Mouse (Mus musculus) midbrain, embryonic 13.5 days (tissue): ENCODE data around the gene Acot4. TPM values are rescaled to one million over a fixed set of nuclear protein-coding genes. Genes with fewer than 3 reads are reported as not detected.
"Not testable (repeated sequence)": the region's sequence is repeated elsewhere in the genome, so short reads cannot be mapped to it uniquely, and the experiment has no call there.

ENCODE experiments used
- ATAC-seq: fragments of 200-750 bp; cut with Nextera tagmentation; 2 replicates; pipeline ENCODE4 v1.8.0; 2017; ENCODE audit warnings: mild to moderate bottlenecking, moderate TSS enrichment, moderate library complexity
- H3K27ac ChIP-seq: fragments of 300-500 bp; sonication (generic); 2 replicates; pipeline ENCODE4 v1.5.1; 2015; ENCODE audit warnings: inconsistent platforms, mild to moderate bottlenecking, moderate library complexity
- H3K27me3 ChIP-seq: fragments of 300-500 bp; sonication (generic); 2 replicates; pipeline ENCODE4 v1.6.1; 2015; ENCODE audit warnings: mild to moderate bottlenecking, inconsistent platforms
- H3K36me3 ChIP-seq: fragments of 300-500 bp; sonication (generic); 2 replicates; pipeline ENCODE4 v1.6.1; 2015; ENCODE audit warnings: mild to moderate bottlenecking, inconsistent platforms
- H3K4me1 ChIP-seq: fragments of 300-500 bp; sonication (generic); replicated peaks from 2 replicates; pipeline ENCODE4 v1.6.1; 2015; ENCODE audit warnings: inconsistent platforms
- H3K4me2 ChIP-seq: fragments of 300-500 bp; sonication (generic); replicated peaks from 2 replicates; pipeline ENCODE4 v1.6.1; 2015; ENCODE audit warnings: moderate library complexity, mild to moderate bottlenecking, inconsistent platforms
- H3K4me3 ChIP-seq: fragments of 300-500 bp; sonication (generic); replicated peaks from 2 replicates; pipeline ENCODE4 v1.5.1; 2015; ENCODE audit warnings: mild to moderate bottlenecking, inconsistent platforms
- H3K9ac ChIP-seq: fragments of 300-500 bp; sonication (generic); replicated peaks from 2 replicates; pipeline ENCODE4 v1.6.1; 2015; ENCODE audit warnings: mild to moderate bottlenecking, inconsistent platforms
- H3K9me3 ChIP-seq: fragments of 300-500 bp; sonication (generic); 2 replicates; pipeline ENCODE4 v1.6.1; 2016; ENCODE audit warnings: mild to moderate bottlenecking, inconsistent platforms
- WGBS: fragments of 180-500 bp; shearing (Covaris S2); methylation state at CpG from one replicate; pipeline ENCODE4 v1.1.7; 2015; 5-methylcytosine and 5-hydroxymethylcytosine counted together
- polyA plus RNA-seq: library from polyadenylated mRNA; unstranded; fragments of >200 nt; fragmentation: Nextera tagmentation; extraction: Ambion mirVana; gene quantifications from 2 replicates; pipeline ENCODE4 v1.2.1, GENCODE M21; 2015

Gene Acot4
- 0.05 and 0.09 TPM in 2 replicates for polyA plus RNA-seq

DNA sequence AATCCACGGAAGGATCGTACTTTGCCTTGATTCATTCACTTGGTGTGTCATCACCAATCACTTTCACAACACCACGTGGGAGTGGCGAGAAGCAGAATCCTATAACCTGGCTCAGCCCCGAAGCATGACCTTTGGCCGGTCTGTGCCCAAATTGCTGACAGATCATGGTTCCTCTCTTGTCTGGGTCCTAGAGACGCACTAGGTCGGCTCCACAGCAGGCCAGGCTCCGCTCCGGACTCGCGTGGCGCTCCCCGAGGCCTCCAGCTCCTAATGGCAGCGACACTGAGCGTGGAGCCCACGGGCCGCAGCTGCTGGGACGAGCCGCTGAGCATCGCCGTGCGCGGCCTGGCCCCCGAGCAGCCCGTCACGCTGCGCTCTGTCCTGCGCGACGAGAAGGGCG lies at the start of gene Acot4:
Gene Acot4 (plus strand): TSS at position 139 of the 400 bp plus-strand sequence.
- H3K27ac ChIP-seq, H3K36me3 ChIP-seq, H3K27me3 ChIP-seq, H3K4me1 ChIP-seq: not testable (repeated sequence)
- peak within 1 kb of the TSS; percentile 60 for H3K4me2 ChIP-seq
- H3K9me3 ChIP-seq = 0 out of 2 replicates have a peak, but pooled peaks cover 17% of the 10 kb centered on the region
- 17% methylated on average over 17 of the region's 32 CpGs for WGBS
- ATAC-seq = peak; percentile 37; the same call in 1 of the 2 replicates
- H3K9ac ChIP-seq = peak within 1 kb of the TSS; percentile 52
- peak within 1 kb of the TSS; percentile 44 for H3K4me3 ChIP-seq

DNA sequence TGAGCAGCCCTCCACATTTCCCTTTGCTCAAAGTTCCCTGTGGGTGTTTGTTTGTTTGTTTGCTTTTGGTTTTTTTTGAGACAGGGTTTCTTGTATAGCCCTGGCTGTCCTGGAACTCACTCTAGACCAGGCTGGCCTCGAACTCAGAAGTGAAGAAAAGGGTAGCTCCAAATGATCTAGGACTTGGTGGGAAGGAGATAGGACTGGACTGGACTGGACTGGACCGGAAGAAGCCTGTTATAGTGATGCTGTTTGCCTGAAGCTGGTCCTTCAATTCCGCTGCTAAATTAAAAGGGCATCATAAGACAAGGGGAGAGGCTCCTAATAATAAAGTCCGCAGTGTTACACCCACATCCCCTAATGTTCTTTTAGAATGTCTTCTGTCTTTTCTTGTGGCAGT lies 49.7 kb upstream of the Acot4 start:
- Histone ChIP-seq H3K9me3 (no peaks in the 10 kb centered on the region), H3K27me3 (no peaks in the 10 kb centered on the region), H3K4me2 (peak overlapping the region; percentile 63), H3K9ac (peak overlapping the region; percentile 76), H3K27ac (peak overlapping the region; percentile 93), H3K4me1 (peaks cover 9% of the 10 kb centered on the region), H3K4me3 (peak overlapping the region; percentile 61), H3K36me3 (peaks cover 4% of the 10 kb centered on the region; the same call in 1 of the 2 replicates)
- WGBS = 75% methylated on average over 4 of the region's 4 CpGs
- ATAC-seq = peak; percentile 37

DNA sequence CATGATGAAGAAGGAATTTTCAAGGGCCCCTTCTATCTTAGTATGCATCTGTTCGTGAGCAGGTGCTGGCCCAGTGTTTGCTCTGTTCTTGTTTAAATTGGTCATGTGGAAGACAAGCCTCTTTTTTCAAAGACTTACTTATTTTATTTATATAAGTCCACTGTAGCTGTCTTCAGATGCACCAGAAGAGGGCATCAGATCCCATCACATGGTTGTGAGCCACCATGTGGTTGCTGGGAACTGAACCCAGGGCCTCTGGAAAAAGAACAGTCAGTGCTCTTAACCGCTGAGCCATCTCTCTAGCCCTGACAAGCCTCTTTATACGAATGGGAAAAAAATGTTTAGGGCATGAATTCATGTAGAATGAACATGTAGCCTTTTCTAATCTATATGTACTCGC lies 48.8 kb upstream of the Acot4 start:
- H3K27me3 ChIP-seq = no peaks in the 10 kb centered on the region
- H3K4me2 ChIP-seq = no peak overlapping the region
- H3K4me3 ChIP-seq = no peak overlapping the region
- peaks cover 5% of the 10 kb centered on the region; the same call in 1 of the 2 replicates for H3K36me3 ChIP-seq
- no peak overlapping the region for H3K27ac ChIP-seq
- 97% methylated on average over 4 of the region's 4 CpGs for WGBS
- peaks cover 9% of the 10 kb centered on the region for H3K4me1 ChIP-seq
- no peaks in the 10 kb centered on the region for H3K9me3 ChIP-seq
- no peak for ATAC-seq
- no peak overlapping the region for H3K9ac ChIP-seq

DNA sequence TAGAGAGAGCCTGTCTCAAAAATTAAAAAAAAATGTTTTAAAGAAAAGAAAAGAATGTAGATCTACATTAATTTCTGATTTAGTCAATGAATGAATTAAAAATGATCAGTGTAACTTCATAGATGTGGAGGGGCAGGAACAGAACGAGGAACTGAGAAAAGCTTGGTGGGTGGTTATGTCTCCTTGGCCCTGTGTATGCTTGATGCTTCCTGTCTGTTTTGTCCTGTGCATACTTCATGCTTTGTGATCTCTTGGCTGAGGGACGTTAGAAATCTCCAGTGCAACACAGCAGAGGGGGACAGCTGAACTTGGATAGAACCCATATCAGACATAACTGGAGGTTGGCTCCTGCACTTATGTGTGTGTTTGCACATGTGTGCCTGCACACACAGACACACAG lies 41.0 kb upstream of the Acot4 start:
- 78% methylated on average over 2 of the region's 2 CpGs for WGBS
- H3K4me1 ChIP-seq = no peaks in the 10 kb centered on the region
- H3K36me3 ChIP-seq = peaks cover 5% of the 10 kb centered on the region; the same call in 1 of the 2 replicates
- H3K9ac ChIP-seq = no peak overlapping the region
- H3K27me3 ChIP-seq = no peaks in the 10 kb centered on the region
- ATAC-seq = no peak
- H3K9me3 ChIP-seq = 0 out of 2 replicates have a peak, but pooled peaks cover 9% of the 10 kb centered on the region
- H3K4me3 ChIP-seq = no peak overlapping the region
- no peak overlapping the region for H3K27ac ChIP-seq
- no peak overlapping the region for H3K4me2 ChIP-seq

- Histone ChIP-seq H3K36me3 (peaks cover under 1% of the 10 kb centered on the region; the same call in 1 of the 2 replicates), H3K4me1 (no peaks in the 10 kb centered on the region), H3K9ac (no peak overlapping the region), H3K4me2 (no peak overlapping the region), H3K4me3 (no peak overlapping the region), H3K9me3 (peaks cover 15% of the 10 kb centered on the region; the same call in 1 of the 2 replicates), H3K27me3 (no peaks in the 10 kb centered on the region), H3K27ac (no peak overlapping the region)
- 66% methylated on average over 11 of the region's 11 CpGs for WGBS
- ATAC-seq = no peak
Measured at GRCm38 (mm10) chr12:83998341-83999107, 39.7 kb upstream of the Acot4 start.

GRCm38 (mm10) chr12:83999237-83999636 lies 38.9 kb upstream of the Acot4 start:
- ATAC-seq, H3K4me1 ChIP-seq, H3K36me3 ChIP-seq, H3K27me3 ChIP-seq, H3K4me2 ChIP-seq, H3K27ac ChIP-seq, H3K9ac ChIP-seq, H3K4me3 ChIP-seq: not testable (repeated sequence)
- H3K9me3 ChIP-seq = peaks cover 15% of the 10 kb centered on the region; the same call in 1 of the 2 replicates
- WGBS = 82% methylated on average over 8 of the region's 8 CpGs

GRCm38 (mm10) chr12:84000418-84000817 lies 37.8 kb upstream of the Acot4 start:
- no peak for ATAC-seq
- H3K27me3 ChIP-seq = no peaks in the 10 kb centered on the region
- no peaks in the 10 kb centered on the region for H3K36me3 ChIP-seq
- H3K9me3 ChIP-seq = peaks cover 15% of the 10 kb centered on the region; the same call in 1 of the 2 replicates
- no peak overlapping the region for H3K27ac ChIP-seq
- no peak overlapping the region for H3K4me2 ChIP-seq
- H3K4me3 ChIP-seq = no peak overlapping the region
- H3K9ac ChIP-seq = no peak overlapping the region
- 86% methylated on average over 3 of the region's 3 CpGs for WGBS
- no peaks in the 10 kb centered on the region for H3K4me1 ChIP-seq

- Histone ChIP-seq H3K4me1 (peaks cover 7% of the 10 kb centered on the region), H3K9ac (no peak overlapping the region), H3K9me3 (peaks cover 12% of the 10 kb centered on the region; the same call in 1 of the 2 replicates), H3K4me2 (no peak overlapping the region), H3K27me3 (no peaks in the 10 kb centered on the region), H3K36me3 (no peaks in the 10 kb centered on the region), H3K4me3 (no peak overlapping the region), H3K27ac (no peak overlapping the region)
- no peak for ATAC-seq
- 86% methylated on average over 1 of the region's 1 CpGs for WGBS
Measured at GRCm38 (mm10) chr12:84003866-84004265, 34.3 kb upstream of the Acot4 start.

DNA sequence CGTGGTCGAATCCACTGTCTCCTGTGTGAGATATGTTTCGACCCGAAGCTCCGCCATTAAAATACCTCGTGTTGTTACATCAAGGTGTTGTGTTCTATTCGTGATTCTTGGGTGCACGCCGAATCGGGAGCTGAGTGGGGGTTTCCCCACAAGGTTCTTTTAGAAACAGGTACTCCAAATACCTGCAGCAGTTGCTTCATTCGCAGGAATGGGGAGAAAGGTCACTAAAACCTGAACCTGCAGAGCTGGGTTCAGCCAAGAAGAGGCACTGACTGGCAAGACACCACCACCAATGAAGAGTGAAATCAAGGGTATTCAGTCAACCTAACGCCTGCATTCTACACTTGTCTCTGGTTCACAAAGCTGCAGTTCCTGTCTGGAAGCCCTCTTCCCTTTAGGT lies 29.9 kb upstream of the Acot4 start:
- peak overlapping the region; percentile 59; the same call in 1 of the 2 replicates for H3K4me2 ChIP-seq
- H3K4me1 ChIP-seq = peaks cover 36% of the 10 kb centered on the region
- WGBS = 91% methylated on average over 12 of the region's 12 CpGs
- no peak overlapping the region for H3K9ac ChIP-seq
- H3K36me3 ChIP-seq = no peaks in the 10 kb centered on the region
- H3K4me3 ChIP-seq = no peak overlapping the region
- H3K9me3 ChIP-seq = no peaks in the 10 kb centered on the region
- no peak for ATAC-seq
- H3K27ac ChIP-seq = peak overlapping the region; percentile 66
- H3K27me3 ChIP-seq = no peaks in the 10 kb centered on the region

- WGBS = 36% methylated on average over 8 of the region's 8 CpGs
- peak overlapping the region; percentile 47 for H3K4me3 ChIP-seq
- H3K4me1 ChIP-seq = peaks cover 36% of the 10 kb centered on the region
- 0 out of 2 replicates have a peak overlapping the region, but pooled peaks have one; percentile 63 for H3K9ac ChIP-seq
- no peaks in the 10 kb centered on the region for H3K9me3 ChIP-seq
- ATAC-seq = no peak
- peak overlapping the region; percentile 59 for H3K4me2 ChIP-seq
- peak overlapping the region; percentile 66 for H3K27ac ChIP-seq
- H3K36me3 ChIP-seq = no peaks in the 10 kb centered on the region
- H3K27me3 ChIP-seq = no peaks in the 10 kb centered on the region
Measured at GRCm38 (mm10) chr12:84008729-84009128, 29.4 kb upstream of the Acot4 start.

GRCm38 (mm10) chr12:84009171-84009965 lies 28.8 kb upstream of the Acot4 start, which contains the start of gene Acot1:
Gene Acot1, plus strand, starts transcription at chr12:84009490.
- Histone ChIP-seq H3K9ac (peak within 1 kb of the TSS; percentile 63), H3K4me2 (peak within 1 kb of the TSS; percentile 59), H3K27ac (peak within 1 kb of the TSS; percentile 66), H3K4me1 (peaks cover 36% of the 10 kb centered on the region), H3K4me3 (peak within 1 kb of the TSS; percentile 47)
- WGBS = under 1% methylated on average over 53 of the region's 70 CpGs
- not testable (repeated sequence) for H3K36me3 ChIP-seq, H3K9me3 ChIP-seq, H3K27me3 ChIP-seq
- peak; percentile 93 for ATAC-seq

DNA sequence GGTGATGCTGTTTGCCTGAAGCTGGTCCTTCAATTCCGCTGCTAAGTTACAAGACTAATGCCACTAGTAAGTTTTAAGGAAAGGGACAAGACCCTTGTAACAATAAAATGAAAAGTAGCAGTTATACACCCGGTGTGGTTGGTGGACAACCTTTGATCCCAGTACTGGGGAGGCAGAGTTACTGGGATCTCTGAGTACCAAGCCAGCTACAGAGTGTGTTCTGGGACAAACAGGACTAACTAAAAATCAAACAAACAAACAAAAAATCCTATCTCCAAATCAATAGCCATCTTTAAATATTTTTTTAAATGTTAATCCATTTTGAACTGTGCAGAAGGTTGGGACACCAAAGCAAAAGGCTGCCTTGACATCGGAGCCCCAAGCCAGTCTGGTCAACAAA lies 28.0 kb upstream of the Acot4 start:
- H3K27me3 ChIP-seq = no peaks in the 10 kb centered on the region
- peak overlapping the region; percentile 63 for H3K9ac ChIP-seq
- H3K4me1 ChIP-seq = peaks cover 36% of the 10 kb centered on the region
- peak overlapping the region; percentile 59 for H3K4me2 ChIP-seq
- H3K4me3 ChIP-seq = peak overlapping the region; percentile 47
- peak overlapping the region; percentile 53; the same call in 1 of the 2 replicates for H3K27ac ChIP-seq
- no peaks in the 10 kb centered on the region for H3K36me3 ChIP-seq
- H3K9me3 ChIP-seq = no peaks in the 10 kb centered on the region
- 73% methylated on average over 3 of the region's 3 CpGs for WGBS
- no peak for ATAC-seq
